19 mouse cellular contexts compared by ENCODE assay signal in genomic region chr15:61538169-61538755, GRCm38 (mm10).
A peak's percentile ranks its signal among the peaks of the same experiment; 100 is the strongest.
DNase-seq lines count a peak whose midpoint lies in the region; ATAC-seq and TF ChIP-seq lines count a peak whose summit lies in the region.
"Had no signal": no experiment of that assay in that cellular context is flagged by ENCODE, and none has a peak within 500 bp of the region (broad histone marks: within the 10 kb centered on the region; RNA-seq: fewer than 3 reads in every experiment).

No protein-coding gene starts in this region.

- peak; percentile 44; the same call in 1 of the 2 replicates for ATAC-seq in forebrain, embryonic 14.5 days
- ATAC-seq in forebrain, embryonic 12.5 days (ENCODE audit: low FRiP score) = no peak
- ATAC-seq in midbrain, embryonic 14.5 days (ENCODE audit: low FRiP score, low TSS enrichment) = no peak
- ATAC-seq in midbrain, embryonic 13.5 days = no peak
- ATAC-seq in erythroblast, adult 5-6 weeks (replicated peaks; ENCODE audit: low FRiP score, poor library complexity, severe bottlenecking) = no peak
- ATAC-seq: intestine, embryonic 16.5 days; Patski had no signal

- WGBS in forebrain, embryonic 14.5 days = 42% methylated on average over 4 of the region's 4 CpGs
- 53% methylated on average over 4 of the region's 4 CpGs for WGBS in forebrain, embryonic 12.5 days
- WGBS in midbrain, embryonic 14.5 days = 43% methylated on average over 4 of the region's 4 CpGs
- WGBS in midbrain, embryonic 13.5 days = 40% methylated on average over 4 of the region's 4 CpGs

- peak; percentile 44 for DNase-seq in forebrain, embryonic 14.5 days (ENCODE audit: low spot score)
- DNase-seq in midbrain, embryonic 14.5 days = peak; percentile 9
- DNase-seq in brain, embryonic 14.5 days (ENCODE audit: low read depth) = peak; percentile 61
- no peak for DNase-seq in gastrocnemius, adult 8-10 months (ENCODE audit: low spot score in 2 of 2)
- DNase-seq: adrenal gland, postnatal 14 days; cerebellum, adult 18-20 months; cerebellum, adult 9-11 months; cerebellum, postnatal 36 days; gastrocnemius, postnatal 10 days; heart, adult 2 months had no signal

- H3K9ac ChIP-seq in forebrain, embryonic 14.5 days (ENCODE audit: low read length) = no peak overlapping the region
- no peak overlapping the region for H3K9ac ChIP-seq in forebrain, embryonic 12.5 days
- H3K9ac ChIP-seq in midbrain, embryonic 14.5 days (replicated peaks; ENCODE audit: low read length) = no peak overlapping the region
- H3K9ac ChIP-seq in midbrain, embryonic 13.5 days (replicated peaks) = no peak overlapping the region
- H3K9ac ChIP-seq: embryonic facial prominence, embryonic 13.5 days; heart, embryonic 12.5 days; hindbrain, embryonic 14.5 days had no signal

- TF ChIP-seq POLR2A in brain, embryonic 14.5 days (IDR thresholded peaks at IDR 0.05; ENCODE audit: borderline replicate concordance, extremely low read depth, insufficient read depth, insufficient read length, poor library complexity, severe bottlenecking) = no peak

- H3K4me3 ChIP-seq in forebrain, embryonic 14.5 days (ENCODE audit: low read depth, low read length) = no peak overlapping the region
- no peak overlapping the region for H3K4me3 ChIP-seq in forebrain, embryonic 12.5 days (replicated peaks)
- no peak overlapping the region for H3K4me3 ChIP-seq in midbrain, embryonic 14.5 days (replicated peaks; ENCODE audit: low read depth, low read length)
- H3K4me3 ChIP-seq in midbrain, embryonic 13.5 days (replicated peaks) = no peak overlapping the region
- H3K4me3 ChIP-seq: embryonic facial prominence, embryonic 13.5 days; heart, adult 2 months; heart, embryonic 12.5 days; hindbrain, embryonic 10.5 days had no signal

- H3K9me3 ChIP-seq in forebrain, embryonic 14.5 days (replicated peaks; ENCODE audit: control insufficient read depth, low read length) = no peaks in the 10 kb centered on the region
- H3K9me3 ChIP-seq in forebrain, embryonic 12.5 days = no peaks in the 10 kb centered on the region
- H3K9me3 ChIP-seq in midbrain, embryonic 14.5 days (ENCODE audit: control insufficient read depth, low read length) = no peaks in the 10 kb centered on the region
- no peaks in the 10 kb centered on the region for H3K9me3 ChIP-seq in midbrain, embryonic 13.5 days
- H3K9me3 ChIP-seq: embryonic facial prominence, embryonic 13.5 days; heart, embryonic 12.5 days; hindbrain, embryonic 10.5 days had no signal

- no peak overlapping the region for H3K4me2 ChIP-seq in forebrain, embryonic 14.5 days (ENCODE audit: low read length)
- no peak overlapping the region for H3K4me2 ChIP-seq in forebrain, embryonic 12.5 days
- no peak overlapping the region for H3K4me2 ChIP-seq in midbrain, embryonic 14.5 days (ENCODE audit: low read length)
- H3K4me2 ChIP-seq in midbrain, embryonic 13.5 days (replicated peaks) = no peak overlapping the region
- H3K4me2 ChIP-seq: embryonic facial prominence, embryonic 13.5 days; heart, embryonic 12.5 days; hindbrain, embryonic 14.5 days had no signal

- TF ChIP-seq CTCF in brain, embryonic 14.5 days (IDR thresholded peaks at IDR 0.05; ENCODE audit: borderline replicate concordance, extremely low read depth, insufficient read depth, insufficient read length) = no peak

- no peaks in the 10 kb centered on the region for H3K36me3 ChIP-seq in forebrain, embryonic 14.5 days (ENCODE audit: control insufficient read depth, insufficient read depth, low read length)
- H3K36me3 ChIP-seq in forebrain, embryonic 12.5 days (replicated peaks) = no peaks in the 10 kb centered on the region
- H3K36me3 ChIP-seq in midbrain, embryonic 14.5 days (ENCODE audit: control insufficient read depth, insufficient read depth, low read length) = no peaks in the 10 kb centered on the region
- H3K36me3 ChIP-seq in midbrain, embryonic 13.5 days = no peaks in the 10 kb centered on the region
- H3K36me3 ChIP-seq: embryonic facial prominence, embryonic 13.5 days; heart, embryonic 12.5 days; hindbrain, embryonic 10.5 days had no signal

- no peaks in the 10 kb centered on the region for H3K27me3 ChIP-seq in forebrain, embryonic 14.5 days (replicated peaks; ENCODE audit: control insufficient read depth, insufficient read depth, low read length)
- no peaks in the 10 kb centered on the region for H3K27me3 ChIP-seq in forebrain, embryonic 12.5 days
- no peaks in the 10 kb centered on the region for H3K27me3 ChIP-seq in midbrain, embryonic 14.5 days (ENCODE audit: control insufficient read depth, insufficient read depth, low read length)
- no peaks in the 10 kb centered on the region for H3K27me3 ChIP-seq in midbrain, embryonic 13.5 days
- H3K27me3 ChIP-seq: embryonic facial prominence, embryonic 13.5 days; heart, embryonic 12.5 days; Patski had no signal

- H3K27ac ChIP-seq in forebrain, embryonic 14.5 days (ENCODE audit: low read depth, low read length) = no peak overlapping the region
- H3K27ac ChIP-seq in forebrain, embryonic 12.5 days = no peak overlapping the region
- no peak overlapping the region for H3K27ac ChIP-seq in midbrain, embryonic 14.5 days (replicated peaks; ENCODE audit: low read depth, low read length)
- no peak overlapping the region for H3K27ac ChIP-seq in midbrain, embryonic 13.5 days
- H3K27ac ChIP-seq: embryonic facial prominence, embryonic 13.5 days; heart, adult 2 months; hindbrain, embryonic 10.5 days; hindbrain, embryonic 14.5 days had no signal

- H3K4me1 ChIP-seq in forebrain, embryonic 14.5 days (ENCODE audit: control insufficient read depth, insufficient read depth, low read length) = no peaks in the 10 kb centered on the region
- H3K4me1 ChIP-seq in forebrain, embryonic 12.5 days = peaks cover 7% of the 10 kb centered on the region
- 0 out of 2 replicates have a peak, but pooled peaks cover 4% of the 10 kb centered on the region for H3K4me1 ChIP-seq in midbrain, embryonic 14.5 days (ENCODE audit: control insufficient read depth, insufficient read depth, low read length)
- peaks cover 17% of the 10 kb centered on the region for H3K4me1 ChIP-seq in midbrain, embryonic 13.5 days (replicated peaks)

Comparison
In these comparisons a context has a peak if more than half of its experiments do, and no peak if none do; other contexts are left out.
1. DNase-seq: peak in forebrain, embryonic 14.5 days (single experiment), midbrain, embryonic 14.5 days (single experiment) and brain, embryonic 14.5 days (single experiment); none in gastrocnemius, adult 8-10 months (0 of 2).